Mouse (Mus musculus) heart, adult 2 months (tissue): Measurements from ENCODE around the gene Oprm1. TPM values are rescaled to one million over a fixed set of nuclear protein-coding genes. Genes with fewer than 3 reads are reported as not detected.

Experiments used
- DNase-seq, 2 experiments: peaks; one replicate each; pipeline ENCODE4 v3.0.0; 2021
- H3K27ac ChIP-seq: fragments of 200-600 bp; 2 replicates; pipeline ENCODE4 v1.8.1; 2022
- H3K27me3 ChIP-seq: fragments of 200-500 bp; 2 replicates; pipeline ENCODE4 v1.6.1; 2012; ENCODE audit warnings: mild to moderate bottlenecking, low read length, inconsistent platforms, mixed read lengths; ENCODE audit not compliant: control insufficient read depth, insufficient read depth
- H3K36me3 ChIP-seq: fragments of 200-500 bp; 2 replicates; pipeline ENCODE4 v1.6.1; 2012; ENCODE audit warnings: low read length, inconsistent platforms; ENCODE audit not compliant: control insufficient read depth, insufficient read depth
- H3K4me1 ChIP-seq: fragments of 200-500 bp; 2 replicates; pipeline ENCODE4 v1.6.1; 2011; ENCODE audit warnings: low read length; ENCODE audit not compliant: control insufficient read depth, insufficient read depth
- H3K4me3 ChIP-seq: fragments of 200-600 bp; 2 replicates; pipeline ENCODE4 v1.8.1; 2022
- H3K79me2 ChIP-seq: fragments of 200-500 bp; replicated peaks from 2 replicates; pipeline ENCODE4 v1.6.1; 2012; ENCODE audit warnings: mild to moderate bottlenecking, inconsistent platforms, low read length, moderate library complexity, mixed read lengths; ENCODE audit not compliant: control insufficient read depth, insufficient read depth
- H3K9ac ChIP-seq: fragments of 200-500 bp; 2 replicates; pipeline ENCODE4 v1.6.1; 2012; ENCODE audit warnings: low read depth, mild to moderate bottlenecking, control low read depth, inconsistent platforms, low read length, mixed read lengths
- CTCF ChIP-seq: fragments of 200-600 bp; IDR thresholded peaks from 2 replicates; pipeline ENCODE4 v1.8.1; 2022; ENCODE audit warnings: antibody characterized with exemption, mild to moderate bottlenecking, moderate library complexity
- EP300 ChIP-seq: fragments of 200-500 bp; IDR thresholded peaks from 2 replicates; pipeline ENCODE4 v1.6.1; 2011; ENCODE audit warnings: low read depth, low read length, control low read depth; ENCODE audit not compliant: insufficient read depth
- POLR2A ChIP-seq: fragments of 200-500 bp; IDR thresholded peaks from 2 replicates; pipeline ENCODE4 v1.6.1; 2011; ENCODE audit warnings: mild to moderate bottlenecking, low read depth, low read length, control low read depth; ENCODE audit not compliant: insufficient read depth
- WGBS: fragments of 180-500 bp; shearing (Covaris S2); methylation state at CpG from one replicate; pipeline ENCODE4 v1.1.7; 2018; 5-methylcytosine and 5-hydroxymethylcytosine counted together
- intact Hi-C: fragments of 180-260 bp; cut with DNase I; formaldehyde crosslinking; loops from one replicate; pipeline ENCODE4 v1.15.1; 2025
- polyA plus RNA-seq: library from polyadenylated mRNA; depleted of rRNA; stranded (reverse); fragments of >200 nt; gene quantifications from 2 replicates; pipeline ENCODE4 v1.2.3, GENCODE M21; 2012
- total RNA-seq, 2 experiments: library from RNA; stranded (reverse); gene quantifications; 2 replicates each; pipeline ENCODE4 v1.2.3; 2021

Oprm1 gene
- total and polyA plus RNA-seq, 3 experiments = not detected

DNA sequence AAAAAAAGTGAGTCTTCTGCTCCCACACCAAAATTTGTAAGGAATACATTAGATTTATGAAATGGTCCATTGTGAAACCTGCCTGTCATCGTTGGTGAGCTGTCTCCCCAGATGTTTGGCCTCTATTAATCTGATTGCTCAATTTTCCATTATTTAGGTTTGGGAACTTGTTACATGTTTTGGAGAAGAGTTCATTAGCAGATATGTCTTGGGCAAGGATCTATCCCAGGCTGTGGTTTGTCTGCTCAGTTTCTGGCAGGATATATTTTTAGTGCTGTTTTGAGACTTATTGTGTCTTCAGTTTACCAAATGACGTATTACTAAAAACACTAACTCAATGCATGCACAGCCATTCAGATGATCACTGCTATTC lies 289.6 kb downstream of the Oprm1 start:
- TF ChIP-seq EP300 (no peak), POLR2A (no peak), CTCF (no peak)
- no peaks in the 10 kb centered on the region for H3K79me2 ChIP-seq
- no peak for DNase-seq
- H3K27ac ChIP-seq = no peak overlapping the region
- H3K4me3 ChIP-seq = no peak overlapping the region
- H3K27me3 ChIP-seq = no peaks in the 10 kb centered on the region
- H3K36me3 ChIP-seq = no peaks in the 10 kb centered on the region
- intact Hi-C loops = no loop called here
- WGBS = 56% methylated on average over 2 of the region's 2 CpGs
- no peak overlapping the region for H3K9ac ChIP-seq
- H3K4me1 ChIP-seq = no peaks in the 10 kb centered on the region

DNA sequence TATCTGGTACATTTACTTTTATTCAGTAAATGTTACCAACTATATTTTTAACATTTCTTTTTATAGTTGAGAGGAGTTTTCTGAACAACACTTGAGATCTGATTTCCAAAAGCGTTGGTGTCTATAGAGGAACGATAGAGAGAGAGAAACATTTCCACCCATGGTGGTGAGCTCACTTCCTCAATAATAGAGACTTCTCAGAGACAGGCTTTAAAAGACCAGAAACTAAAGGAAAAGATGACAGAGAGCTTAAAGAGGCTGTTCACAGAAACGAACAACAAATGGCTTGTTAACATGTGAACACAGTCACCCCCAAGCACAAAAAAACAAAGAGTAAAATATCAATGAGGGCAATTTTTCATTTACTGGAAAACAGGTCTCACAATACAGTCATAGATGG lies 291.6 kb downstream of the Oprm1 start:
- DNase-seq = no peak
- no peaks in the 10 kb centered on the region for H3K36me3 ChIP-seq
- no peaks in the 10 kb centered on the region for H3K27me3 ChIP-seq
- H3K9ac ChIP-seq = no peak overlapping the region
- no peaks in the 10 kb centered on the region for H3K4me1 ChIP-seq
- intact Hi-C loops = no loop called here
- WGBS = 45% methylated on average over 3 of the region's 3 CpGs
- H3K4me3 ChIP-seq = no peak overlapping the region
- H3K27ac ChIP-seq = no peak overlapping the region
- TF ChIP-seq EP300 (no peak), CTCF (no peak), POLR2A (no peak)
- no peaks in the 10 kb centered on the region for H3K79me2 ChIP-seq

DNA sequence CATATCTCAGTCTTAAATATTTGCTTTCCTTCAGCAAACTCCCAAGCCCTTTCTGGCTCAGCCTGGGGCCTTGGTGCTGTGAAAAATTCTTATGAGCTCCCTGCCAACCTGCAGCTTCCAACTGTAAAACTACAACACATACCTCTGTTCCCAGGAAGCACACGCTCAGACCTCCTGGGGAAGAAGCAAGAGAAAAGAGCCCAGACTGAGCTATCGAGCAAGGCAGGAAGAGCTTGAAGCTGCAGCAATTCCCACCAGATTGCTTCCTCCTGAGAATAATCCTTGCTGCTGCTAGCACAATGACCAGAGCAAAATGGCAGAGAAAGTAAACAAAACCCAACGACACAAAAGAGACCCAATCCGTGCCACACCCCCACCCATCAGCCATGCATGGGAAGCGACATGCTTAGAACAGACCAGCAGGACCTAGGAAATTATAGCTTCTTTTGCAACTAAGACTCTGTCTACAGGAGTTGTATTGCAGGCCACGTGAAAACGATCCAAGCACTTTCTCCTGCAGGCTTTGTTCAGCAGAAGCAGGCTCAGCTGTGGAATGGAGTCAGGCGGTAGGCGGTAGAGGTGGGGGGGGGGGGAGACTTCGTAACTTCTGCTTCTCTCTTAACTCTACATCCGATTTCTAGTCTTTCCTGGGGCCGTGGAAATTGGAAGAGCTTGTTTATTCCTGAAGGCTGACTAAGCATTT lies 294.2 kb downstream of the Oprm1 start, which contains the start of gene Ipcef1:
Gene Ipcef1, minus strand, starts transcription at position 164 of the 703 bp plus-strand sequence.
- Histone ChIP-seq H3K79me2 (no peaks in the 10 kb centered on the region), H3K4me1 (no peaks in the 10 kb centered on the region), H3K27ac (no peak within 1 kb of the TSS), H3K36me3 (no peaks in the 10 kb centered on the region), H3K27me3 (no peaks in the 10 kb centered on the region), H3K4me3 (no peak within 1 kb of the TSS), H3K9ac (no peak within 1 kb of the TSS)
- intact Hi-C loops = no loop called here
- TF ChIP-seq CTCF (no peak), EP300 (no peak), POLR2A (no peak)
- 33% methylated on average over 12 of the region's 12 CpGs for WGBS
- DNase-seq = peak in 1 of 2 experiments; percentile 4

GRCm38 (mm10) chr10:7054560-7055205 lies 296.4 kb downstream of the Oprm1 start:
- H3K9ac ChIP-seq = no peak overlapping the region
- intact Hi-C loops = no loop called here
- no peak overlapping the region for H3K4me3 ChIP-seq
- H3K79me2 ChIP-seq = no peaks in the 10 kb centered on the region
- DNase-seq = no peak
- H3K27me3 ChIP-seq = no peaks in the 10 kb centered on the region
- no peaks in the 10 kb centered on the region for H3K4me1 ChIP-seq
- no peaks in the 10 kb centered on the region for H3K36me3 ChIP-seq
- H3K27ac ChIP-seq = no peak overlapping the region
- TF ChIP-seq EP300 (no peak), CTCF (no peak), POLR2A (no peak)
- WGBS = 80% methylated on average over 6 of the region's 6 CpGs

- H3K27me3 ChIP-seq = no peaks in the 10 kb centered on the region
- no peak overlapping the region for H3K4me3 ChIP-seq
- DNase-seq = no peak
- H3K36me3 ChIP-seq = no peaks in the 10 kb centered on the region
- no peaks in the 10 kb centered on the region for H3K79me2 ChIP-seq
- no peak for TF ChIP-seq CTCF
- no peak overlapping the region for H3K9ac ChIP-seq
- H3K4me1 ChIP-seq = no peaks in the 10 kb centered on the region
- 77% methylated on average over 1 of the region's 1 CpGs for WGBS
- intact Hi-C loops = no loop called here
- no peak overlapping the region for H3K27ac ChIP-seq
Observed at GRCm38 (mm10) chr10:7057546-7057945, 299.2 kb downstream of the Oprm1 start.

DNA sequence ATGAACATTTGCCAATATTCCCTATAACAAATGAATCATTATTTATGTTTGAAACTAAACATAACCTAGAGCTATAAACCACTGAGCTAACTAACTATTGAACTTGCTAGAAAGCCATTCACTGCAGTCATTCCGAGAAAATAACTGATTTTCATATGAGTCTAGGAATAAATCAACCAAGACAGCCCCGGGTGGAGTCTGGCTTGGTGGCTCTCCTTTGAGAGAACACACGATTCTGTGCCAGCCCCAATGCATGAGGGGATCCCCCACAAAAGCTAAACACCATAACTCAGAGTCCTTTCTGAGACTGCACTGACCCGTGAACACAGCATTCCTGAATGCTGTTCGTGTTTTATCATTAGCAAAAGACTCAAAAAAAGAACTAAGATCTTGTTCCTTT lies 302.0 kb downstream of the Oprm1 start:
- Histone ChIP-seq H3K4me1 (no peaks in the 10 kb centered on the region), H3K4me3 (no peak overlapping the region), H3K79me2 (no peaks in the 10 kb centered on the region), H3K9ac (no peak overlapping the region), H3K27ac (no peak overlapping the region), H3K36me3 (no peaks in the 10 kb centered on the region), H3K27me3 (no peaks in the 10 kb centered on the region)
- DNase-seq = no peak
- TF ChIP-seq EP300 (no peak), POLR2A (no peak), CTCF (no peak)
- WGBS = 71% methylated on average over 5 of the region's 5 CpGs
- intact Hi-C loops = no loop called here
